Mouse (Mus musculus) heart, postnatal 14 days (tissue): ENCODE data around the gene Thrap3. TPM values are rescaled to one million over a fixed set of nuclear protein-coding genes. Genes with fewer than 3 reads are reported as not detected.
A peak's percentile ranks its signal among the peaks of the same experiment; 100 is the strongest.

Experiments used
- DNase-seq, 2 experiments: peaks; one replicate each; pipeline ENCODE4 v3.0.0; 2021 to 2022
- intact Hi-C: fragments of 180-260 bp; cut with DNase I; formaldehyde crosslinking; loops from one replicate; pipeline ENCODE4 v1.15.1; 2025
- total RNA-seq, 2 experiments: library from RNA; stranded (reverse); gene quantifications; 2 replicates each; pipeline ENCODE4 v1.2.3; 2021

Gene Thrap3
- total RNA-seq, 2 experiments from 2014 or later, result 130 to 144 TPM

- no peak for DNase-seq
- intact Hi-C loops, result no loop called here
These were observed 83.9 kb downstream of the Thrap3 start for GRCm38 (mm10) chr4:126118651-126119050.

- peak in 1 of 2 experiments; percentile 32 for DNase-seq
- intact Hi-C loops, result no loop called here
These were observed 85.4 kb downstream of the Thrap3 start for GRCm38 (mm10) chr4:126117116-126117515.

- DNase-seq, result no peak
- intact Hi-C loops, result no loop called here
These were observed 86.6 kb downstream of the Thrap3 start for GRCm38 (mm10) chr4:126115871-126116521.

GRCm38 (mm10) chr4:126115411-126115810, 87.1 kb downstream of the Thrap3 start:
- intact Hi-C loops, result no loop called here
- DNase-seq, result no peak

Other genes starting within 250 kb of the Thrap3 start
- gene Csf3r, start 178.2 kb downstream of the Thrap3 start, total RNA-seq, result 1 to 10 TPM in 1 of 2 experiments, under 1 TPM in 1; 0.67 to 2.1 TPM
- gene Mrps15, start 155.8 kb downstream of the Thrap3 start, total RNA-seq, result 10 to 100 TPM; 65.6 to 66.3 TPM
- 1 to 10 TPM; 1.8 to 2.4 TPM for gene Oscp1, start 144.2 kb downstream of the Thrap3 start, total RNA-seq
- gene Lsm10, start 106.1 kb downstream of the Thrap3 start, total RNA-seq, result 10 to 100 TPM in 1 of 2 experiments, 1 to 10 TPM in 1; 9.2 to 12.8 TPM
- 10 to 100 TPM; 28.0 to 29.5 TPM for gene Stk40, start 98.8 kb downstream of the Thrap3 start, total RNA-seq
- 10 to 100 TPM; 23.3 to 24.9 TPM for gene Eva1b, start 55.0 kb downstream of the Thrap3 start, total RNA-seq
- 1 to 10 TPM; 3.0 to 3.1 TPM for gene Sh3d21, start 39.3 kb downstream of the Thrap3 start, total RNA-seq
- gene Map7d1, start 53.6 kb upstream of the Thrap3 start, total RNA-seq, result 100 to 1,000 TPM; 242 to 246 TPM
- gene Trappc3, start 59.6 kb upstream of the Thrap3 start, total RNA-seq, result 10 to 100 TPM; 45.6 to 49.3 TPM
- under 1 TPM; 0.79 to 0.85 TPM for gene Col8a2, start 84.0 kb upstream of the Thrap3 start, total RNA-seq
- gene Adprhl2, start 118.9 kb upstream of the Thrap3 start, total RNA-seq, result 10 to 100 TPM; 13.4 to 13.6 TPM
- gene Tekt2, start 122.9 kb upstream of the Thrap3 start, total RNA-seq, result under 1 TPM; 0.74 to 0.98 TPM
- 10 to 100 TPM; 14.5 to 15.0 TPM for gene Ago3, start 226.8 kb upstream of the Thrap3 start, total RNA-seq